Mouse (Mus musculus) heart, adult 2 months (tissue): Measurements from ENCODE around the gene Rab4b.

Experiments used
- CTCF ChIP-seq: fragments of 200-600 bp; IDR thresholded peaks from 2 replicates; pipeline ENCODE4 v1.8.1; 2022; ENCODE audit warnings: antibody characterized with exemption, mild to moderate bottlenecking, moderate library complexity
- EP300 ChIP-seq: fragments of 200-500 bp; IDR thresholded peaks from 2 replicates; pipeline ENCODE4 v1.6.1; 2011; ENCODE audit warnings: low read depth, low read length, control low read depth; ENCODE audit not compliant: insufficient read depth
- POLR2A ChIP-seq: fragments of 200-500 bp; IDR thresholded peaks from 2 replicates; pipeline ENCODE4 v1.6.1; 2011; ENCODE audit warnings: mild to moderate bottlenecking, low read depth, low read length, control low read depth; ENCODE audit not compliant: insufficient read depth

GRCm38 (mm10) chr7:27192434-27192833, 13.7 kb upstream of the Rab4b start:
- TF ChIP-seq CTCF: no peak
- TF ChIP-seq POLR2A: no peak
- TF ChIP-seq EP300: no peak
